Mouse (Mus musculus): ENCODE results near the gene Mmp21.
A peak's percentile ranks its signal among the peaks of the same experiment; 100 is the strongest.

Mmp21 gene

GRCm38 (mm10) chr7:133662467-133662866, 17.4 kb downstream of the Mmp21 start:
- no peak for DNase-seq (ENCODE audit: low spot score in 2 of 2)

DNA sequence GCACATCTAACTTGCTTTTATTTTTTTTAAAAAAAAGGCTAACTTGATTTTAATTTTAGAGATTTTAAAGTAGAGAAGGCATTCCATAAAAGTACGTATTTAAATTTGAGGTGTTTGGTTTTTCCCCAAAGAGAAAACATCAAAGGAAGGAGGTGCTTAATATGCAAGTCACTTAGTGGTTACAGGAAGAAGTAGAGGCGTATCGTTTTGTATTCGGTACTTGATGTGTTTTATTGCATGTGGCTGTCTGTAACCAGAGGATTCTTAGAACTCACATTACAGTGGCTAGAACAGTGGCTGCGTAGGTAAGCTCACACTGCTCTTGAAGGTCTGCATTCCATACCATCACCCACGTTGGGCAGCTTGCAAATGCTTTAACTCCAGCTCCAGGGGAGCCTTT, 34.1 kb downstream of the Mmp21 start:
- DNase-seq (ENCODE audit: low spot score in 2 of 2): no peak

- DNase-seq (ENCODE audit: low spot score in 2 of 2): no peak
Observed at GRCm38 (mm10) chr7:133638821-133639220, 41.0 kb downstream of the Mmp21 start.

GRCm38 (mm10) chr7:133638306-133638705, 41.6 kb downstream of the Mmp21 start:
- no peak for DNase-seq (ENCODE audit: low spot score in 2 of 2)

GRCm38 (mm10) chr7:133637361-133638305, 42.2 kb downstream of the Mmp21 start, which contains the start of gene Edrf1:
Gene Edrf1, plus strand, starts transcription at chr7:133637543.
- peak; percentile 87 to 90 for DNase-seq (ENCODE audit: low spot score in 2 of 2)

DNA sequence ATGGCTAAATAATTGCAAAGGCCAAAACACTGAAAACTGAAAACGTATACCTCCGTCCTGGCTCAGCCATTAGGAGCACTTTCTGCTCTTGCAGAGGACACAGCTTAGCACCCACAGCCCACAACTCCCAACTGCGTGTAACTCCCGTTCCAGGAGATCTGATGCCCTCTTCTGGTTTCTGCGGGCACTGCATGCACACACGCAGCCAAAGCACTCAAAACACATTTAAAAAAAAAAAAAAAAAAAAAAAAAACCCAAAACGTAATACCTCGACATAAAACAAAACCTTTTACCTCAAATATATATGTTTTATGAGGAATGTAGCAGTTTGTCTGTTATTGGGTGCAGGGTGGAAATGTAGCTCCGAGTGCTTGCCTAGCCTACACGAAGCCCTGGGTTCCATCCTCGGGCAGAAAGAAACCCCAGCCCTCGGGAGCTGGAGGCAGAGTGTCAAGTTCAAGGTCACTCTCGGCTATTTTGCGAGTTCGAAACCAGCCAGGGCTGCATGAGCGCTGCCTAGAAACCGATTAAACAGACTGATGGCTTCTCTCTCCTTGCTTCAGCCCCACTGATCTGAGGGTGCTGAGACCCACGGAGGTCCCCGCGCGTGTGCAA, 43.0 kb downstream of the Mmp21 start:
- peak; percentile 82 to 89 for DNase-seq (ENCODE audit: low spot score in 2 of 2)

GRCm38 (mm10) chr7:133634932-133635650, 44.8 kb downstream of the Mmp21 start:
- no peak for DNase-seq (ENCODE audit: low spot score in 2 of 2)

GRCm38 (mm10) chr7:133632476-133632875, 47.4 kb downstream of the Mmp21 start:
- DNase-seq (ENCODE audit: low spot score in 2 of 2): peak; percentile 14 to 43

DNA sequence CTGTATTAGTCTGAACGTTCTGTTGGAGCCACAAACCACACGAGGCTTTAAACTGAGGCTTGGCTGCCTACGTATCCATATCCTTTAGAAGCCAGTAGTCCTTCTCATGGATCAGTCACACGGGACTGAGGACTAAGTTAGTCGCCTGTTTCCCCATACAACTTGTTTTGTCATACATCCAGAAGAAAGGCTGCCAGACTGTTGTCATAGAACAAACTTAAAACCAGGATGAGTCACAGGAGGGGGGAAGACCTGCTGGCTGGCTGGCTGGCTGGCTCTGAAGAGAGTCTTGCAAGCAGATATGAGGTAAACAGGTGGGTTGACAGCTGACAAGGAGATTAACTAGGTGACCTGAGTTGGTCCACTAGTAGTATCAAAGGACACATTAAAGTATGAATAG, 49.0 kb downstream of the Mmp21 start:
- DNase-seq (ENCODE audit: low spot score in 2 of 2): no peak

GRCm38 (mm10) chr7:133627184-133627936, 52.5 kb downstream of the Mmp21 start:
- no peak for DNase-seq (ENCODE audit: low spot score in 2 of 2)

Measured in thymus, postnatal 10 days (tissue).